Mouse (Mus musculus) lung, postnatal 0 days (tissue): ENCODE results near the gene Ccs. TPM values are rescaled to one million over a fixed set of nuclear protein-coding genes. Genes with fewer than 3 reads are reported as not detected.
"Not testable (repeated sequence)": the region's sequence is repeated elsewhere in the genome, so short reads cannot be mapped to it uniquely, and the experiment has no call there.

Experiments
- ATAC-seq: fragments of 200-750 bp; cut with Nextera tagmentation; 2 replicates; pipeline ENCODE4 v1.8.0; 2017; ENCODE audit warnings: moderate library complexity
- DNase-seq: peaks from one replicate; pipeline ENCODE4 v3.0.0-alpha.2; 2016; ENCODE audit warnings: low spot score
- H3K27ac ChIP-seq: fragments of 300-500 bp; sonication (generic); 2 replicates; pipeline ENCODE4 v1.5.1; 2014; ENCODE audit warnings: antibody characterized with exemption, mild to moderate bottlenecking, low read length, mixed read lengths
- H3K27me3 ChIP-seq: fragments of 300-500 bp; sonication (generic); replicated peaks from 2 replicates; pipeline ENCODE4 v1.6.1; 2014; ENCODE audit warnings: low read length, mixed read lengths; ENCODE audit not compliant: insufficient read depth
- H3K36me3 ChIP-seq: fragments of 300-500 bp; sonication (generic); 2 replicates; pipeline ENCODE4 v1.6.1; 2014; ENCODE audit warnings: low read length, mixed read lengths; ENCODE audit not compliant: insufficient read depth
- H3K4me1 ChIP-seq: fragments of 300-500 bp; sonication (generic); 2 replicates; pipeline ENCODE4 v1.6.1; 2014; ENCODE audit warnings: antibody characterized with exemption, low read depth, low read length, mixed read lengths; ENCODE audit not compliant: insufficient read depth
- H3K4me2 ChIP-seq: fragments of 300-500 bp; sonication (generic); replicated peaks from 2 replicates; pipeline ENCODE4 v1.6.1; 2014; ENCODE audit warnings: low read depth, mild to moderate bottlenecking, low read length, moderate library complexity, mixed read lengths
- H3K4me3 ChIP-seq: fragments of 300-500 bp; sonication (generic); 2 replicates; pipeline ENCODE4 v1.5.1; 2014; ENCODE audit warnings: low read depth, low read length
- H3K9ac ChIP-seq: fragments of 300-500 bp; sonication (generic); replicated peaks from 2 replicates; pipeline ENCODE4 v1.6.1; 2014; ENCODE audit warnings: low read depth, mild to moderate bottlenecking
- H3K9me3 ChIP-seq: fragments of 300-500 bp; sonication (generic); 2 replicates; pipeline ENCODE4 v1.6.1; 2016; ENCODE audit warnings: low read length, mixed read lengths
- CTCF ChIP-seq: IDR thresholded peaks from 2 replicates; pipeline ENCODE4 v1.5.1; 2016; ENCODE audit warnings: antibody characterized with exemption, mild to moderate bottlenecking
- EP300 ChIP-seq: IDR thresholded peaks from 2 replicates; pipeline ENCODE4 v1.6.1; 2016; ENCODE audit warnings: antibody characterized with exemption, mild to moderate bottlenecking, control low read depth
- WGBS: fragments of 180-500 bp; shearing (Covaris S2); extraction: QIAGEN DNeasy Blood & Tissue Kit; methylation state at CpG from one replicate; pipeline ENCODE4 v1.1.7; 2014; 5-methylcytosine and 5-hydroxymethylcytosine counted together
- polyA plus RNA-seq: library from polyadenylated mRNA; unstranded; fragments of >200 nt; fragmentation: Nextera tagmentation; extraction: Ambion mirVana; gene quantifications from 2 replicates; pipeline ENCODE4 v1.2.1, GENCODE M21; 2015

Ccs gene
- polyA plus RNA-seq, 1 experiment from 2014 or later = 54.5 TPM

- Histone ChIP-seq H3K27me3 (0 out of 2 replicates have a peak, but pooled peaks cover 3% of the 10 kb centered on the region), H3K27ac (no peak overlapping the region), H3K36me3 (no peaks in the 10 kb centered on the region), H3K9ac (no peak overlapping the region), H3K4me1 (peaks cover 4% of the 10 kb centered on the region; the same call in 1 of the 2 replicates), H3K4me3 (no peak overlapping the region), H3K4me2 (no peak overlapping the region), H3K9me3 (no peaks in the 10 kb centered on the region)
- TF ChIP-seq EP300 (no peak), CTCF (no peak)
- WGBS = 59% methylated on average over 3 of the region's 4 CpGs
- DNase-seq (no peak), ATAC-seq (no peak)
These were observed 37.1 kb upstream of the Ccs start for GRCm38 (mm10) chr19:4876241-4876640.

DNA sequence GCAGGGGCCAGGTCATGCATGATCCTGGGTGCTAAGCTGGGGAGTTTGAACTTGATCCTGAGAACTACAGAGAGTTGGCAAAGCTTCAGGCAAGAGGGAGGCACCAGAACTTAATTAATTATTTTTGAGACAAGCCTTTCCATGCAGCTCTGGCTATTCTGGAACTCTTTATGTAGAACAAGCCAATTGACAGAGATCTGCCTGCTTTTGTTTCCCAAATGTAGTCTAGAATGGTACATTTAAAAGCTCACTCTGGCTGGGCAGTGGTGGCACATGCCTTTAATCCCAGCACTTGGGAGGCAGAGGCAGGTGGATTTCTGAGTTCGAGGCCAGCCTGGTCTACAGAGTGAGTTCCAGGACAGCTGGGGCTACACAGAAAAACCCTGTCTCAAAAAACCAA, 35.5 kb upstream of the Ccs start:
- DNase-seq = not testable (repeated sequence)

GRCm38 (mm10) chr19:4865147-4865546, 26.0 kb upstream of the Ccs start:
- H3K9ac ChIP-seq = no peak overlapping the region
- peak; percentile 23; the same call in 1 of the 2 replicates for ATAC-seq

More for the DNA sequence above, 35.5 kb upstream of the Ccs start:
- H3K9ac ChIP-seq, H3K4me3 ChIP-seq, H3K4me1 ChIP-seq, H3K4me2 ChIP-seq, ATAC-seq, H3K9me3 ChIP-seq, H3K36me3 ChIP-seq, H3K27me3 ChIP-seq, H3K27ac ChIP-seq: not testable (repeated sequence)
- 64% methylated on average over 1 of the region's 1 CpGs for WGBS

GRCm38 (mm10) chr19:4863048-4863447, 23.9 kb upstream of the Ccs start:
- 66% methylated on average over 6 of the region's 6 CpGs for WGBS
- Histone ChIP-seq H3K9me3 (no peaks in the 10 kb centered on the region), H3K4me2 (no peak overlapping the region), H3K27me3 (no peaks in the 10 kb centered on the region), H3K4me3 (no peak overlapping the region), H3K36me3 (no peaks in the 10 kb centered on the region), H3K4me1 (no peaks in the 10 kb centered on the region), H3K27ac (no peak overlapping the region), H3K9ac (no peak overlapping the region)
- DNase-seq (no peak), ATAC-seq (no peak)
- TF ChIP-seq EP300 (no peak), CTCF (no peak)

More at GRCm38 (mm10) chr19:4865147-4865546, 26.0 kb upstream of the Ccs start:
- no peaks in the 10 kb centered on the region for H3K27me3 ChIP-seq
- TF ChIP-seq EP300 = no peak
- TF ChIP-seq CTCF = no peak
- no peaks in the 10 kb centered on the region for H3K36me3 ChIP-seq
- no peak overlapping the region for H3K27ac ChIP-seq
- peak overlapping the region; percentile 9; the same call in 1 of the 2 replicates for H3K4me2 ChIP-seq
- H3K9me3 ChIP-seq = no peaks in the 10 kb centered on the region
- peak; percentile 62 for DNase-seq
- H3K4me1 ChIP-seq = no peaks in the 10 kb centered on the region
- 3% methylated on average over 17 of the region's 17 CpGs for WGBS
- H3K4me3 ChIP-seq = no peak overlapping the region; the same call in 1 of the 2 replicates

DNA sequence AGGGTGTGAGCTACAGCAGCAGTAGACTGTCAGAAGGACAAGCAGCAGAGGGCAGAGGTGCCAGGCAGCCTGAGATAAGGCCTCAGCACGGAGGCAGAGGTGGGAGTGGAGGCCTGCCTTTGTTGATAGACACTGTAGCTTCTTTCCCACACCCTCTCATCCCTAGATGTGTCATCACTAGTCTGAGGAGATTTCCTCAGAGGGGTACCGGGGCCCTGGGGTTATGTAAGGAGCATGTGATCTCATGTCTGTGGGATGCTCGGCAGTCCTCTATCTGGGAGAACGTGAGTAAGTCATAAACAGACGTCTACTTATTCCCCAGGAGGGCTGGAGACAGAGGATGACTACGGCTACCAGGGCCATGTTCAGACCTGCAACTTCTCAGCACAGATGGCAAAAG, 19.9 kb upstream of the Ccs start:
- H3K9ac ChIP-seq = no peak overlapping the region
- DNase-seq (no peak), ATAC-seq (no peak)
- H3K4me2 ChIP-seq = no peak overlapping the region
- H3K27ac ChIP-seq = no peak overlapping the region
- H3K9me3 ChIP-seq = no peaks in the 10 kb centered on the region
- H3K27me3 ChIP-seq = no peaks in the 10 kb centered on the region
- H3K4me3 ChIP-seq = no peak overlapping the region
- TF ChIP-seq EP300 = no peak
- no peak for TF ChIP-seq CTCF
- H3K36me3 ChIP-seq = no peaks in the 10 kb centered on the region
- 56% methylated on average over 6 of the region's 6 CpGs for WGBS
- 0 out of 2 replicates have a peak, but pooled peaks cover 4% of the 10 kb centered on the region for H3K4me1 ChIP-seq

DNA sequence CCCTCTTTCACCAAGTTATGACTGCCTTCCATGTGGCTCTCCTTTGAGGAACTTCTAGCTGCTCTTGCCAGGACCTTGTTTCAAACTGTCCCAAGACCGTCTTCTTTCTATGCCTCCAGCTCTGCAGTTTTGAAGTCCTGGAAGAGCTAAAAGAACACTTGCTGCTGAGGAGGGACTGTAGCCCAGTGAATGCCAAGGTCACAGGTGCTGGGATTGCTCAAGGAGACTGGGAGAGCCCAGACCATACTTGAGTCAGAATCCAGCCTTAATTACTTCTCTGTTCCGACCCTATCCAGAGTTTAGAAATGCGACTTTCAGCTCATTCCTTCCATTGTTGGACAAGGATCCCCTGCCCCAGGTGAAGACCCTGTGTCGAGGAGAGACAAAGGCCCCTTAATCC, 16.8 kb upstream of the Ccs start:
- Histone ChIP-seq H3K4me3 (no peak overlapping the region), H3K36me3 (no peaks in the 10 kb centered on the region), H3K4me2 (0 out of 2 replicates have a peak overlapping the region, but pooled peaks have one; percentile 90), H3K9ac (no peak overlapping the region), H3K9me3 (no peaks in the 10 kb centered on the region), H3K27me3 (no peaks in the 10 kb centered on the region), H3K27ac (no peak overlapping the region), H3K4me1 (0 out of 2 replicates have a peak, but pooled peaks cover 4% of the 10 kb centered on the region)
- ATAC-seq = no peak
- 76% methylated on average over 4 of the region's 4 CpGs for WGBS
- TF ChIP-seq CTCF (no peak), EP300 (no peak)
- no peak for DNase-seq

DNA sequence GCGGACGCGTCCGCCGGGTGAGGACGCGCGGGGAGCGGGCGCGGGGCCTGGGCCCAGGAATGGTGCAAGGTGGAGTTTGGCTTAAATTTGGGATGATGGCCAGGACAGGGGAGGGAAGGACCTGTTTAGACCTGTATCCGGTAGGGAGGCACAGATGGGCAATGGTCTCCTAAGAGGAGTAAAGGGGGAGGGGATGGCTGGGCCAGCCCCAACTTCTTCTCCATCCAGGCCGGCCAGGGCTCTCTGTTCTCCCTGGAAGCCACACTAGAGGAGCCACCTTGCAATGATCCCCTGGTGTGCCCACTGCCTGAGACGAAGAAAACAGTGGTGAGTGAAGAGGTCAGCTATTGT, 16.3 kb upstream of the Ccs start:
- H3K36me3 ChIP-seq = no peaks in the 10 kb centered on the region
- WGBS = 3% methylated on average over 14 of the region's 14 CpGs
- peak overlapping the region; percentile 34 for H3K9ac ChIP-seq
- H3K4me2 ChIP-seq = peak overlapping the region; percentile 90
- peak overlapping the region; percentile 43 for H3K4me3 ChIP-seq
- H3K9me3 ChIP-seq = no peaks in the 10 kb centered on the region
- H3K27me3 ChIP-seq = no peaks in the 10 kb centered on the region
- TF ChIP-seq EP300 (no peak), CTCF (no peak)
- 0 out of 2 replicates have a peak, but pooled peaks cover 4% of the 10 kb centered on the region for H3K4me1 ChIP-seq
- ATAC-seq = no peak
- no peak for DNase-seq
- H3K27ac ChIP-seq = no peak overlapping the region
